ENCODE assay signal across 27 mouse cellular contexts in the genomic region with DNA sequence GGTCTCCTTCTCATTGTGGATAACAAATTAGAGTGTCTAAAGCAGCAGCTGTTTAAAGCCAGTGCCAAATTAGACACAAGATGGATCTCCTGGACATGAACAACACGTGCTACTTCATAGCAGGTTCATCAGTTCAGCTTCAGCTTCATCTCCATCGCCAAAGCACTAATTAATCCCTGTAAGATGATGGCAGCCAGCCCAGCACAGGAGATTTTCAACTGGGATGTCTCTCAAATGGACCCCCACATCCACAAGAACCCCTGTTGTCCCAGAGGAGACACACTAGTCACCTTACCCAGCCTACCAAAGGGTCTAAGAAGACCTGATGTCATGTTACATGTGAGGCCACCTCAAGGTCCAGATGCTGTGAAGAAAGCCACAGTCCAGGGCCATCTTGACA.
"Had no signal": no experiment of that assay in that cellular context is flagged by ENCODE, and none has a peak within 500 bp of the region (broad histone marks: within the 10 kb centered on the region; RNA-seq: fewer than 3 reads in every experiment).

No protein-coding gene starts in this region.

- H3K27me3 ChIP-seq: hindbrain, embryonic 12.5 days; intestine, embryonic 15.5 days; limb, embryonic 12.5 days; liver, embryonic 13.5 days; liver, embryonic 15.5 days had no signal

- H3K36me3 ChIP-seq: hindbrain, embryonic 10.5 days; hindbrain, embryonic 12.5 days; intestine, embryonic 15.5 days; limb, embryonic 10.5 days; limb, embryonic 12.5 days; liver, embryonic 13.5 days; liver, embryonic 15.5 days had no signal

- H3K4me1 ChIP-seq: hindbrain, embryonic 10.5 days; hindbrain, embryonic 12.5 days; intestine, embryonic 15.5 days; limb, embryonic 10.5 days; limb, embryonic 12.5 days; liver, embryonic 13.5 days; liver, embryonic 15.5 days had no signal

- ATAC-seq: inflammation-experienced regulatory T-cells, adult 6 months; intestine, embryonic 15.5 days; intestine, postnatal 0 days; liver, postnatal 0 days had no signal

- H3K4me3 ChIP-seq: gastrocnemius, adult 2 months; heart, adult 2 months; hindbrain, embryonic 10.5 days; hindbrain, embryonic 12.5 days; intestine, embryonic 15.5 days; layer of hippocampus, adult 2 months; left cerebral cortex, adult 2 months; limb, embryonic 10.5 days; limb, embryonic 12.5 days; liver, embryonic 13.5 days; liver, embryonic 15.5 days had no signal

- H3K9ac ChIP-seq: hindbrain, embryonic 12.5 days; hindbrain, embryonic 14.5 days; intestine, embryonic 15.5 days; limb, embryonic 12.5 days; liver, embryonic 13.5 days; liver, embryonic 15.5 days; liver, postnatal 0 days had no signal

- DNase-seq: gastrocnemius, adult 2 months; gastrocnemius, postnatal 10 days; gastrocnemius, postnatal 25 days; heart, adult 2 months; heart, postnatal 10 days; heart, postnatal 4 days; kidney, adult 18-20 months; kidney, adult 8-10 months; kidney, postnatal 10 days; kidney, postnatal 25 days; kidney, postnatal 4 days; liver; liver, embryonic 13.5 days; liver, postnatal 0 days had no signal

- H3K4me2 ChIP-seq: heart, embryonic 11.5 days; hindbrain, embryonic 12.5 days; hindbrain, embryonic 14.5 days; intestine, embryonic 15.5 days; limb, embryonic 12.5 days; liver, embryonic 11.5 days; liver, embryonic 13.5 days; liver, embryonic 15.5 days had no signal

- H3K27ac ChIP-seq: gastrocnemius, adult 2 months; heart, adult 2 months; hindbrain, embryonic 10.5 days; hindbrain, embryonic 12.5 days; hindbrain, embryonic 14.5 days; intestine, embryonic 15.5 days; layer of hippocampus, adult 2 months; left cerebral cortex, adult 2 months; limb, embryonic 10.5 days; limb, embryonic 12.5 days; liver, embryonic 13.5 days; liver, embryonic 15.5 days had no signal

- H3K9me3 ChIP-seq: hindbrain, embryonic 10.5 days; hindbrain, embryonic 12.5 days; intestine, embryonic 15.5 days; limb, embryonic 10.5 days; limb, embryonic 12.5 days; liver, embryonic 13.5 days; liver, embryonic 15.5 days had no signal
